Mouse (Mus musculus): ENCODE measurements at regions not wholly inside any gene's neighbourhood (a gene's known extent, or its start where the extent isn't known, plus 50 kb on each side); places are given as distances from the start of the nearest gene placed in this dataset.

DNA sequence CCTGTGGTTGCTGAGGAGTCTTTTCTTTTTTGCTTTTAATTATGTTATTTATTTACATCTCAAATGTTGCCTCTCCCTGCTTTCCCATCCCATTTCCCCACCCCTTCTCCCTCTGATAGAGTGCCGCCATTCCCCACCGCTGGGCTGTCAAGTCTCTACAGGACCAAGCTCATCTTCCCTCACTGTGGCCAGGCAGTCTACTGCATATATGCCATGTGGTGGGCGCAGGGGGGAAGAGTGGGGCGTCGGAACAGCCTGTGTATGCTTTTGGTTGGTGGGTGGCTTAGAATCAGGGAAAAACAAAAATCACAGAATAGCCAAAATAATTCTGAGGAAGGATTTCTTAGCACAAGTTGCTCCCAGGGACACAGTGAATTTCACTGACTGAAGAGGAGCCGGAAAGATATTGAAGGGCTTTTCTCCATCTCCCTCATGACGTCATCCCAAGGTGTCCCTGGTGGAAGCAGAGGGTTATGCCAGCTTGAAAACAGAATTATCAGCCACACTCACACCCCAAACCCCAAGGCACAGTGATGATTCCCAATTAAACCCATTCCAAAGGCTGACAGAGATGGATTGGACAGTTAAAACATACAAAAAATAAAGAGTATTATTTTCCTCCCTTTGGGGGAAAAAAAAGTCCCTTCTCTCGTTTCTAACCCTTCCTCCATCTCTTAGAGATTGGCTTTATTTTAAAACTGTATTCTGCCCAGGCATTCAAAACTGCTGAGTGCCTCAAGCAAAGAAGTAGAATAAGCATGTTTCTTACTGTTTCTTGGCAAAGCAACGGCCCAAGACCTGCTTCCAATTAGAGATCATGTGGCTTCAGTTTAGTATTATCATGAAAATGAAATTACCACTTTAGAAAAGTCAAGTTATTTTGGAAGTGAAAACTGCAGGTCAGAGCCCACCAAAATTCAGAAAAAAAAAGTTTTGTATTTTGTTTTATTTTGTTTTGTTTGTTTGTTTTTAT, 232.0 kb downstream of the Clic5 start:
- no peak for DNase-seq

DNA sequence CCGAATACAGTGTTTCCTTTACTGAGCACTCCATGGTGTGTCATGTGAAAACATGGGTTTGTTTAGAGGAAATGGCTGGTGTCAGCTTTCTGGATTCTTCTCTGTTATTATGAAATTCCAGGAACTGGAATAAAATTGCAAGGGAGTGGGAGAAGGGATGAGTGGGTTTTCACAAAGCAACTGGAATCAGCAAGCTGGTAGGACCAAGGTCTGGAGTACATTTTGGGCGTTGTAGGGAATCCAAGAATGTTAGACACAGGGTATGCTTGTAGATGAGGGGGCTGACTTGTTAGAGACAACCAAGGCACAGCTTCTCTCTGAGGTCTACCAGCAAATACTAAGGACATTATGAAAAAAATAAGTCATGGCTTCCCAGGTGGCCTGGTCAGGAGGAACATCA, 233.8 kb downstream of the Clic5 start:
- no peak for DNase-seq

DNA sequence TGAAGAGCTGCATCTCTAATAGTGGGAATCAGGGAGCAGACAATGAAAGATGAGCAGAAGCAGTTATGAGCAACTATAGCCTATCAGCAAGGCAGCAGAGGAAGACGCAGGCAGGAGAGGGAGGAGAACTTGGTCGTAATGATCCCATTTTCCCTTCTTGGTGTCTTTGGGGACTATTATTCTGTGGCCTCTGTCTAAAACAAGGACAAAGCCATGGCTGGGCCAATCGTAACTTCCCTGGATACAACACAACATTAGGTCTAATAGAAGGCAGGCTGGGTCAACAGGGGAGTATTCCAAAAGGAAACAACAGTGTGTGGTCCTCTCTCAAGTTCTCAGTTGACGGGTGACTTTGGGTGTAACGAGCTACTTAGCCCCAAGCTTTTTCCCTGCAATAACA, 234.5 kb downstream of the Clic5 start:
- DNase-seq, result no peak

DNA sequence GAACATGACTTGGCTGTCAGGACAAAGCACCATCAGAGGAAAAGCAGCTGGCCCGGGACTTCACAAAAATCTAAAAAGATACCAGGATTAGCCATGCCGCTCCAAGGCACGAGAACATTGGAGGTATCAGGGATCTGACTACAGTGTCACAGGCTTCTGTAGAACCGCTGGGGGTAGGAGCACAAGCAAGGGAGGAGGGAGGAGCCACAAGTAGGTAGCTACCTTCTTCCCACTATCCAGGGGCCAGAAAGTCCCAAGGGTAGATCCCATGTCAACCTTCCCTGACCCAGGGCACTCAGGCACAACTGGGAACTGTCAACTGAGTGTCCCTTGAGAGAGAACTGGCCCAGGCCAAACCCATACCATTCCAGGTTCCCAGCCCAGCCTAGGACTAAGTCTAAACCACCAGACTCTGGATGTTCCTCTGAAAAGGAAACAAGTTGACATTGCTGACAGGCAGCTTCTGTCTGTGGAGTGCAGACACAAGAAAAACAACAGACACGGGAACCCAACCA, 235.1 kb downstream of the Clic5 start:
- no peak for DNase-seq

DNA sequence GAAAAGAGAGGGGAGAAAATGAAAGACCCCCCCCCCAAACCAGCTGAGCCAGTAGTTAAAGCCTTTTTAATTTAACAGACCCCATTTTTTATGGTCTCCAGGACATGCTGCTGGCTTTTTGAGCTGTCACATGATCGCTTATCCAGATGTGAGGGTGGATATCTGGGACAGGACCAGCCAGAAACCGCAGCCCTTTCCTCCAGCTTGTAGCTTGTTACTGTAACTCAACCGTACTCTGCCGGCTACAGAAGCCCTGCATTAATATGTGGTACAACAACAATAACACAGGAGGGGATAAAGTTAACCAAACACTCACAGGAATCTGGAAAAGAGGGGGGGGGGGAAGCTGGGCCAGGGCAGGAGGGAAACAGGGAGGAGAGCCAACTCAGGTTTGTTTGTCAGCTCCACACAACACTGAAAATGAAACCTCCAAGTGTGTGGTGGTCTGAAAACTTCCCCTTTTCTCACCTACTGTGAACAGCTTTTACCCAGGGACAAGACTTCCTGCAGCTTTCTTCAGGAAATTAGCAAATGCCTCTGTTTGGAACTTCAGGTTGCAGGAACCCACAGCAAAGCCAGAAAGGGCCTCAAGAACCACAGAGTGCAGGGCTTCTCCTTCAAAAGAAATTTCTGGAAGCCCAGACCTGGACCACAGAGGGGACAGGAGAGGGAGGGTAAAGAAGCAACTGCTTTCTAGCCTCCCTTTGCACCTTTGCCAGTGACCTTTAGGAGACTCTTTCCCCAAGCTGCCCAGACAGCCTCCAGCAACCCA, 244.3 kb downstream of the Clic5 start:
- no peak for DNase-seq

DNA sequence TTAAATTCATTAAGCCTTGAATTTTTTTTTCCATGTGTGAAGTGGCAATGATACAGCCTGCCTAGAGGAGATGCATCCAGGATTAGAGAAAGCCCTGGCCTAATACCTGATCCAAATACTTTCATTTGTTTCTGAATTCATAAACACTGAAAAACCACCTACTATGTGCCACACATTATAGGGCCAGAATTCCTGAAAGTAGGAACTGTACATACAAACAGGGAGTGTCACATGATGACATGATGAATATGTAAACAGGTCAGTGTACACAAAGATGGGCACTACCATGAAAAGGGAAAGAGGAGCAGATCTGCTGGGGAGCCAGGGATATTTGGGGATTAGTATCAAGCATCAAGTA, 244.9 kb downstream of the Clic5 start:
- no peak for DNase-seq

DNA sequence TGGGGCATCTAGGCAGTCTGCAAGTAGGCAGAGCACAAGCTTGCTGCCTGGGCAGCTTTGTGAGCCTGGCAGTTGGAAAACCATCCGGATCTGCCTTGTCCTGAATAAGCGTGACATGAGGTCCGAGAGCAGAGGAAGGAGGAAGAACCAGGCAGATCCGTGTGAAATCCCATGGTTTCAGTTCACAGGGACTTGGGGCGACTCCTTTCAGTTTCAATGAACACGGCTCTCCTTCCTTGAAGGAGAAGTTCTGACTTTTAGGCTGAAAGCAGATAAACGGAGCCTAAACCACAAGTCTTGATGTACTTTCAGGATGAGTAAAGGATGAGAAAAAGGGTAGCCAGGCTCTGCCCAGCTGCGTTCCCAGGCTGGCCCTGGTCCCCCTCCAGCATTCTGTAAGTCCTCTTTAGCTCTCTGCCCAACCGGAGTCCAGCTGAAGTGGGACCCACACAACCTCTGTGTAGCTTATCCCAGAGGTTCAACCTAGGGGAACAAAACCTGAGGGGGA, 248.2 kb downstream of the Clic5 start:
- no peak for DNase-seq

DNA sequence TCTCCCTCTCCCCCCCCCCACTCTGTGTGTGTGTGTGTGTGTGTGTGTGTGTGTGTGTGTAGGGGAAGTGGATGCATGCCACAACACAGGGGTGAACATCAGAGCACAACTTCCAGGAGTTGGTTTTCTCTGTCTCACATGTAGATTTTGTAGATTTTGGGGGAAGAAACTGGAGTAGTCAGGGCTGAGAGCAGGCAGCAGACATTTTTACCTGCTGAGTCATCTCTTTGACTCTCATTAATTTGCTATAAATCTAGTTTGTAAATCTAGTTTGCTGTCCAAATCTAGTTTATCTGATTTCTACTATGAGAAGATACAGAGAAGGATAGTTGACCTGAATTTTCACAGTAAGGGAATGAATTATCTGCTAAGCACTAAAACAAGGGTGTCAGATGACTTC, 250.1 kb downstream of the Clic5 start:
- DNase-seq, result no peak

DNA sequence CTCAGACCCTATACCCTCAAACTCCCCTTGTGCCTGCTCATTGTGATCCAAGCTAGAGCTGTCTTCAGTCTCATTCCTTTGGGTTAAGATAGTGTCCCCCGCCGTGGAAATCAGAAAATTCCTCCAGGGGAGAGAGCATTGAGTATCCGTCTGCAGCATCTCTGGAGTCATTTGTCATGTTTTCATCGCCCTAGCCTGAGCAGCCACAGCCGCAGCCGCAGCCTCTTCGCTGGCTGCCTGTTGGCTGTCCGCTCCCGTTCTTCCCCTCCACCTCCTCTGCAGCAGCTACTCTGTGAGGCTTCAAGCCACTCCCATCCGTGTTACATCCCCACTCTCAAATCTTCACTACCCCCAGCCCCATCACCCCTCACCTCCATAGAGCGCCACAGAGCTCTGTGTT, 255.1 kb downstream of the Clic5 start:
- DNase-seq, result no peak

DNA sequence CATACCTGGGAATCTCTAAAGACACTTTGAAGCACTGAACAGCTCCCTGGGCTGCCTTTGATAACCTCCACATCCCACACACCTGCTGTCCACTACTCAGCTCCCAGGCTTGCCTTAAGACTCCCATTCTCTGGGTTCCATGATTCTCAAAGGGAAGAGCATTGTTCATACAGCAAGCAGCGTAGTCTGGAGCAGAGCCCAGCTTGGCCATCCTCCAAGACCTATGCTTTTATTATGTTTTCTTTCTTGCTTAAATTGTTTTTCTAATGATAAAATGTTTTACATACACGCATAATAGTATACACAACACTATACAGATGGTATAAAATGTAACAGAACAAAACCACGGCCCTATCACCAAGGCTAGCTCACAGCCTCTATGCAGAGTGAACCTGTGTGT, 257.0 kb downstream of the Clic5 start:
- no peak for DNase-seq
